Mouse (Mus musculus) CD8-positive naive resting alpha-beta T cell, adult 2 months (primary cell): Measurements from ENCODE around the gene Il1b.

Experiments used
- DNase-seq, 2 experiments: peaks; one replicate each; pipeline ENCODE4 v3.0.0; 2022; ENCODE audit warnings: low read depth in 2 of 2, low spot score in 2 of 2

Il1b gene

GRCm38 (mm10) chr2:129369615-129370014 lies 1.3 kb downstream of the Il1b start:
- DNase-seq, result no peak

- DNase-seq, result no peak
Measured at GRCm38 (mm10) chr2:129368795-129369194, 2.1 kb downstream of the Il1b start.

GRCm38 (mm10) chr2:129368106-129368505 lies 2.8 kb downstream of the Il1b start:
- no peak for DNase-seq

- DNase-seq, result no peak
Measured at GRCm38 (mm10) chr2:129367246-129367645, 3.7 kb downstream of the Il1b start.

GRCm38 (mm10) chr2:129360975-129361560 lies 9.9 kb downstream of the Il1b start:
- no peak for DNase-seq

- DNase-seq, result no peak
Measured at GRCm38 (mm10) chr2:129360197-129360596, 10.7 kb downstream of the Il1b start.

GRCm38 (mm10) chr2:129338138-129338621 lies 32.8 kb downstream of the Il1b start:
- no peak for DNase-seq

GRCm38 (mm10) chr2:129333471-129333870 lies 37.5 kb downstream of the Il1b start:
- no peak for DNase-seq

- DNase-seq, result no peak
Measured at GRCm38 (mm10) chr2:129330540-129330939, 40.4 kb downstream of the Il1b start.

GRCm38 (mm10) chr2:129330024-129330423 lies 40.9 kb downstream of the Il1b start:
- DNase-seq, result no peak

GRCm38 (mm10) chr2:129328238-129328637 lies 42.7 kb downstream of the Il1b start:
- DNase-seq, result no peak

- DNase-seq, result no peak
Measured at GRCm38 (mm10) chr2:129324216-129324615, 46.7 kb downstream of the Il1b start.

GRCm38 (mm10) chr2:129322117-129322635 lies 48.8 kb downstream of the Il1b start:
- no peak for DNase-seq

GRCm38 (mm10) chr2:129320033-129320605 lies 50.8 kb downstream of the Il1b start:
- no peak for DNase-seq

- DNase-seq, result peak in 1 of 2 experiments; percentile 10
Measured at GRCm38 (mm10) chr2:129315831-129316230, 55.1 kb downstream of the Il1b start.

GRCm38 (mm10) chr2:129314880-129315279 lies 56.1 kb downstream of the Il1b start:
- no peak for DNase-seq
